In genomic region chr6:30357561-30358177, GRCm38 (mm10) we compare ENCODE assay signal across 7 mouse cellular contexts. TPM values are rescaled to one million over a fixed set of nuclear protein-coding genes. Genes with fewer than 3 reads are reported as not detected.
A peak's percentile ranks its signal among the peaks of the same experiment; 100 is the strongest.
DNase-seq lines count a peak whose midpoint lies in the region; ATAC-seq and TF ChIP-seq lines count a peak whose summit lies in the region.

No protein-coding gene starts in this region.

- H3K36me3 ChIP-seq in hindbrain, embryonic 16.5 days (ENCODE audit: control insufficient read depth, insufficient read depth, low read length), result no peaks in the 10 kb centered on the region
- peaks cover 5% of the 10 kb centered on the region; the same call in 1 of the 2 replicates for H3K36me3 ChIP-seq in midbrain, embryonic 10.5 days
- no peaks in the 10 kb centered on the region for H3K36me3 ChIP-seq in small intestine, adult 2 months (ENCODE audit: control insufficient read depth, insufficient read depth, low read length)

- intact Hi-C loops in left cerebral cortex, postnatal 14 days (cut with DNase I), result loop anchor here (5.0 kb wide), 2 partner anchors 150 to 255 kb away; no protein-coding TSS in a partner anchor

- peak; percentile 85 for TF ChIP-seq CTCF in cerebellum, adult 2 months (IDR thresholded peaks at IDR 0.05; ENCODE audit: borderline replicate concordance, insufficient read depth, low read depth, low read length)
- peak; percentile 80; the same call in 1 of the 2 replicates for TF ChIP-seq CTCF in small intestine, adult 2 months (IDR thresholded peaks at IDR 0.05; ENCODE audit: extremely low read depth, insufficient read length, insufficient replicate concordance, low read depth, low read length)

- no peak overlapping the region for H3K4me3 ChIP-seq in cerebellum, adult 2 months (replicated peaks; ENCODE audit: insufficient read depth, low read depth, low read length)
- H3K4me3 ChIP-seq in hindbrain, embryonic 16.5 days (ENCODE audit: low read length), result no peak overlapping the region
- H3K4me3 ChIP-seq in midbrain, embryonic 10.5 days, result no peak overlapping the region
- no peak overlapping the region for H3K4me3 ChIP-seq in small intestine, adult 2 months (ENCODE audit: low read depth, low read length)

- ATAC-seq in hindbrain, embryonic 16.5 days, result peak; percentile 81

- WGBS in cerebellum, adult 2 months, result 18% methylated on average over 9 of the region's 9 CpGs
- WGBS in hindbrain, embryonic 16.5 days, result 21% methylated on average over 9 of the region's 9 CpGs
- WGBS in midbrain, embryonic 10.5 days, result 24% methylated on average over 9 of the region's 9 CpGs
- WGBS in small intestine, adult 2 months, result 15% methylated on average over 9 of the region's 9 CpGs

- peaks cover 20% of the 10 kb centered on the region for H3K4me1 ChIP-seq in cerebellum, adult 2 months (ENCODE audit: control insufficient read depth, insufficient read depth, low read length)
- no peaks in the 10 kb centered on the region for H3K4me1 ChIP-seq in hindbrain, embryonic 16.5 days (ENCODE audit: control insufficient read depth, insufficient read depth, low read depth, low read length)
- H3K4me1 ChIP-seq in midbrain, embryonic 10.5 days, result 0 out of 2 replicates have a peak, but pooled peaks cover 3% of the 10 kb centered on the region
- H3K4me1 ChIP-seq in small intestine, adult 2 months (ENCODE audit: control insufficient read depth, insufficient read depth, insufficient read length, low read length), result 0 out of 2 replicates have a peak, but pooled peaks cover 1% of the 10 kb centered on the region

- H3K27me3 ChIP-seq in cerebellum, adult 2 months (ENCODE audit: control insufficient read depth, insufficient read depth, low read length), result no peaks in the 10 kb centered on the region
- H3K27me3 ChIP-seq in hindbrain, embryonic 16.5 days (replicated peaks; ENCODE audit: control insufficient read depth, insufficient read depth, low read length), result no peaks in the 10 kb centered on the region
- H3K27me3 ChIP-seq in midbrain, embryonic 10.5 days (ENCODE audit: low read depth, poor library complexity, severe bottlenecking), result no peaks in the 10 kb centered on the region
- no peaks in the 10 kb centered on the region for H3K27me3 ChIP-seq in small intestine, adult 2 months (ENCODE audit: control insufficient read depth, insufficient read depth, low read length)

- H3K4me2 ChIP-seq in hindbrain, embryonic 16.5 days (ENCODE audit: low read length), result 0 out of 2 replicates have a peak overlapping the region, but pooled peaks have one; percentile 20

- no peak overlapping the region for H3K9ac ChIP-seq in hindbrain, embryonic 16.5 days (ENCODE audit: low read depth, low read length)

- peak; percentile 50 for DNase-seq in WW6 (ENCODE audit: low read depth, low spot score)
- DNase-seq in cerebellum, adult 2 months, result peak; percentile 63 to 78
- DNase-seq in frontal cortex, adult 2 months (ENCODE audit: extremely low spot score in 1 of 2, low spot score in 1 of 2), result peak; percentile 50 to 90
- peak; percentile 87 to 89 for DNase-seq in left cerebral cortex, postnatal 14 days (ENCODE audit: low spot score in 2 of 2)
- DNase-seq in midbrain, embryonic 10.5 days (ENCODE audit: low spot score), result peak; percentile 79

- no peak for TF ChIP-seq POLR2A in cerebellum, adult 2 months (IDR thresholded peaks at IDR 0.05; ENCODE audit: borderline replicate concordance, insufficient read depth, low read length)
- no peak for TF ChIP-seq POLR2A in small intestine, adult 2 months (IDR thresholded peaks at IDR 0.05; ENCODE audit: low read depth, low read length)

- no peak overlapping the region for H3K27ac ChIP-seq in cerebellum, adult 2 months (ENCODE audit: insufficient read depth, low read length)
- H3K27ac ChIP-seq in hindbrain, embryonic 16.5 days (ENCODE audit: low read depth, low read length), result no peak overlapping the region
- no peak overlapping the region for H3K27ac ChIP-seq in midbrain, embryonic 10.5 days (replicated peaks)
- H3K27ac ChIP-seq in small intestine, adult 2 months (ENCODE audit: insufficient read depth, low read depth, low read length), result no peak overlapping the region

- no peaks in the 10 kb centered on the region for H3K9me3 ChIP-seq in hindbrain, embryonic 16.5 days (ENCODE audit: control insufficient read depth, low read length)
- no peaks in the 10 kb centered on the region for H3K9me3 ChIP-seq in midbrain, embryonic 10.5 days (replicated peaks)

RNA-seq across cellular contexts. Expression of gene Zc3hc1, which starts 33.2 kb away (rescaled TPM):
- 26.6 and 30.2 TPM in 2 replicates for polyA plus RNA-seq in cerebellum, adult 2 months (2012; rRNA removed)
- polyA plus RNA-seq in frontal cortex, adult 2 months (2012; rRNA removed), result 24.4 and 25.4 TPM in 2 replicates
- 65.5 and 68.2 TPM in 2 replicates for polyA plus RNA-seq in hindbrain, embryonic 16.5 days (2015; fragmentation: Nextera tagmentation; extraction: Ambion mirVana)
- 10 to 100 TPM; 22.0 to 24.9 TPM for total RNA-seq in left cerebral cortex, postnatal 14 days (2021)
- 76.3 and 83.7 TPM in 2 replicates for polyA plus RNA-seq in midbrain, embryonic 10.5 days (2016; fragmentation: Nextera tagmentation; extraction: Ambion mirVana)
- polyA plus RNA-seq in small intestine, adult 2 months (2012; rRNA removed), result 2.5 and 5.9 TPM in 2 replicates

RNA-seq across cellular contexts. Expression of gene Klhdc10, which starts 44.0 kb away (rescaled TPM):
- 84.2 and 90.8 TPM in 2 replicates for polyA plus RNA-seq in cerebellum, adult 2 months (2012; rRNA removed)
- 55.5 and 62.7 TPM in 2 replicates for polyA plus RNA-seq in frontal cortex, adult 2 months (2012; rRNA removed)
- polyA plus RNA-seq in hindbrain, embryonic 16.5 days (2015; fragmentation: Nextera tagmentation; extraction: Ambion mirVana), result 27.8 and 34.9 TPM in 2 replicates
- total RNA-seq in left cerebral cortex, postnatal 14 days (2021), result 100 to 1,000 TPM; 135 to 138 TPM
- 27.7 and 28.0 TPM in 2 replicates for polyA plus RNA-seq in midbrain, embryonic 10.5 days (2016; fragmentation: Nextera tagmentation; extraction: Ambion mirVana)
- 6.6 and 7.1 TPM in 2 replicates for polyA plus RNA-seq in small intestine, adult 2 months (2012; rRNA removed)

RNA-seq across cellular contexts. Expression of gene Ube2h, which starts 53.3 kb away (rescaled TPM):
- polyA plus RNA-seq in cerebellum, adult 2 months (2012; rRNA removed), result 78.4 and 78.9 TPM in 2 replicates
- 78.2 and 80.0 TPM in 2 replicates for polyA plus RNA-seq in frontal cortex, adult 2 months (2012; rRNA removed)
- polyA plus RNA-seq in hindbrain, embryonic 16.5 days (2015; fragmentation: Nextera tagmentation; extraction: Ambion mirVana), result 53.1 and 55.6 TPM in 2 replicates
- 10 to 100 TPM; 93.9 to 94.4 TPM for total RNA-seq in left cerebral cortex, postnatal 14 days (2021)
- polyA plus RNA-seq in midbrain, embryonic 10.5 days (2016; fragmentation: Nextera tagmentation; extraction: Ambion mirVana), result 29.0 and 35.1 TPM in 2 replicates
- polyA plus RNA-seq in small intestine, adult 2 months (2012; rRNA removed), result 37.8 and 97.7 TPM in 2 replicates
